Mouse (Mus musculus) cortical plate, adult 2 months (tissue): ENCODE data around the gene Itprid1.

Source experiments
- CTCF ChIP-seq: fragments of 200-500 bp; IDR thresholded peaks from 2 replicates; pipeline ENCODE4 v1.5.1; 2011; ENCODE audit warnings: mild to moderate bottlenecking, control low read depth, low read length; ENCODE audit not compliant: insufficient read depth; ENCODE audit errors: extremely low read depth
- POLR2A ChIP-seq: fragments of 200-500 bp; IDR thresholded peaks from 2 replicates; pipeline ENCODE4 v1.6.1; 2011; ENCODE audit warnings: mild to moderate bottlenecking, low read length, control low read depth; ENCODE audit not compliant: insufficient read depth; ENCODE audit errors: extremely low read depth

- TF ChIP-seq CTCF (no peak), POLR2A (peak; percentile 36; the same call in 1 of the 2 replicates)
These were observed 31.2 kb upstream of the Itprid1 start for GRCm38 (mm10) chr6:55805291-55806137.
